Mouse (Mus musculus) erythroblast, embryonic 14.5 days (primary cell): ENCODE data around the gene Rab17. TPM values are rescaled to one million over a fixed set of nuclear protein-coding genes. Genes with fewer than 3 reads are reported as not detected.

Experiments
- H3K27me3 ChIP-seq: 2 replicates; pipeline ENCODE4 v1.6.1; 2012; ENCODE audit warnings: inconsistent platforms; ENCODE audit not compliant: control insufficient read depth
- H3K36me3 ChIP-seq: 2 replicates; pipeline ENCODE4 v1.6.1; 2012; ENCODE audit warnings: mild to moderate bottlenecking, inconsistent platforms; ENCODE audit not compliant: control insufficient read depth
- H3K4me1 ChIP-seq: 2 replicates; pipeline ENCODE4 v1.6.1; 2012; ENCODE audit warnings: inconsistent platforms; ENCODE audit not compliant: control insufficient read depth
- H3K4me3 ChIP-seq: replicated peaks from 2 replicates; pipeline ENCODE3; 2012; ENCODE audit warnings: moderate library complexity, mild to moderate bottlenecking, inconsistent platforms
- H3K9me3 ChIP-seq: 2 replicates; pipeline ENCODE4 v1.6.1; 2012; ENCODE audit warnings: low read length, inconsistent platforms, mixed read lengths; ENCODE audit not compliant: control insufficient read depth
- GATA1 ChIP-seq: IDR thresholded peaks from 2 replicates; pipeline ENCODE4 v1.6.1; 2012; ENCODE audit warnings: low read length, inconsistent platforms, mixed read lengths
- TAL1 ChIP-seq: IDR thresholded peaks from 3 replicates; pipeline ENCODE4 v1.6.1; 2012; ENCODE audit warnings: low read length, inconsistent platforms, mixed read lengths
- polyA plus RNA-seq: library from polyadenylated mRNA; stranded (reverse); fragments of >175 nt; gene quantifications from 2 replicates; pipeline ENCODE4 v1.2.3, GENCODE M21; 2012

Gene Rab17
- polyA plus RNA-seq, 1 experiment, result not detected

GRCm38 (mm10) chr1:90972911-90973573, 3.6 kb upstream of the Rab17 start:
- Histone ChIP-seq H3K36me3 (no peaks in the 10 kb centered on the region), H3K27me3 (no peaks in the 10 kb centered on the region), H3K4me1 (peaks cover 2% of the 10 kb centered on the region), H3K9me3 (no peaks in the 10 kb centered on the region), H3K4me3 (no peak overlapping the region)
- TF ChIP-seq TAL1, result no peak

- Histone ChIP-seq H3K9me3 (no peaks in the 10 kb centered on the region), H3K36me3 (no peaks in the 10 kb centered on the region), H3K4me1 (peaks cover 2% of the 10 kb centered on the region), H3K27me3 (no peaks in the 10 kb centered on the region), H3K4me3 (no peak overlapping the region)
- no peak for TF ChIP-seq TAL1
- no peak for TF ChIP-seq GATA1
Observed at GRCm38 (mm10) chr1:90969881-90970390, 475 bp upstream of the Rab17 start.

GRCm38 (mm10) chr1:90968649-90969048, 812 bp downstream of the Rab17 start:
- no peaks in the 10 kb centered on the region for H3K27me3 ChIP-seq
- H3K4me3 ChIP-seq, result peak overlapping the region; percentile 36

GRCm38 (mm10) chr1:90967583-90967982, 1.9 kb downstream of the Rab17 start:
- H3K4me1 ChIP-seq, result no peaks in the 10 kb centered on the region; the same call in 1 of the 2 replicates
- TF ChIP-seq TAL1, result no peak
- no peak overlapping the region for H3K4me3 ChIP-seq
- H3K9me3 ChIP-seq, result no peaks in the 10 kb centered on the region
- H3K36me3 ChIP-seq, result no peaks in the 10 kb centered on the region
- no peaks in the 10 kb centered on the region for H3K27me3 ChIP-seq

More at GRCm38 (mm10) chr1:90968649-90969048, 812 bp downstream of the Rab17 start:
- Histone ChIP-seq H3K36me3 (no peaks in the 10 kb centered on the region), H3K4me1 (peaks cover 2% of the 10 kb centered on the region), H3K9me3 (no peaks in the 10 kb centered on the region)
- no peak for TF ChIP-seq GATA1
- TF ChIP-seq TAL1, result no peak

- Histone ChIP-seq H3K4me3 (no peak overlapping the region), H3K9me3 (no peaks in the 10 kb centered on the region), H3K27me3 (no peaks in the 10 kb centered on the region), H3K4me1 (no peaks in the 10 kb centered on the region; the same call in 1 of the 2 replicates), H3K36me3 (no peaks in the 10 kb centered on the region)
- no peak for TF ChIP-seq GATA1
Observed at GRCm38 (mm10) chr1:90962994-90963393, 6.5 kb downstream of the Rab17 start.

GRCm38 (mm10) chr1:90962526-90962925, 6.9 kb downstream of the Rab17 start:
- Histone ChIP-seq H3K9me3 (no peaks in the 10 kb centered on the region), H3K36me3 (no peaks in the 10 kb centered on the region), H3K4me1 (no peaks in the 10 kb centered on the region; the same call in 1 of the 2 replicates), H3K4me3 (no peak overlapping the region), H3K27me3 (no peaks in the 10 kb centered on the region)
- TF ChIP-seq TAL1 (no peak), GATA1 (no peak)

GRCm38 (mm10) chr1:90956245-90957096, 13.0 kb downstream of the Rab17 start:
- H3K27me3 ChIP-seq, result no peaks in the 10 kb centered on the region
- H3K4me3 ChIP-seq, result no peak overlapping the region
- no peaks in the 10 kb centered on the region for H3K9me3 ChIP-seq
- TF ChIP-seq TAL1, result no peak
- TF ChIP-seq GATA1, result no peak
- peaks cover 14% of the 10 kb centered on the region for H3K4me1 ChIP-seq
- no peaks in the 10 kb centered on the region for H3K36me3 ChIP-seq

- Histone ChIP-seq H3K4me1 (peaks cover 35% of the 10 kb centered on the region), H3K4me3 (no peak overlapping the region), H3K9me3 (no peaks in the 10 kb centered on the region), H3K27me3 (peaks cover 5% of the 10 kb centered on the region), H3K36me3 (no peaks in the 10 kb centered on the region)
- TF ChIP-seq GATA1, result no peak
- no peak for TF ChIP-seq TAL1
Observed at GRCm38 (mm10) chr1:90953688-90954087, 15.8 kb downstream of the Rab17 start.

GRCm38 (mm10) chr1:90952808-90953207, 16.7 kb downstream of the Rab17 start, which contains the start of gene Prlh:
Gene Prlh (plus strand): TSS chr1:90953108.
- H3K4me3 ChIP-seq, result no peak within 1 kb of the TSS
- peaks cover 5% of the 10 kb centered on the region for H3K27me3 ChIP-seq
- H3K9me3 ChIP-seq, result no peaks in the 10 kb centered on the region
- peaks cover 43% of the 10 kb centered on the region for H3K4me1 ChIP-seq
- TF ChIP-seq GATA1, result no peak
- TF ChIP-seq TAL1, result no peak
- H3K36me3 ChIP-seq, result no peaks in the 10 kb centered on the region
